Mouse (Mus musculus) bone marrow, adult 2 months (tissue): ENCODE measurements around the gene Spg21. TPM values are rescaled to one million over a fixed set of nuclear protein-coding genes. Genes with fewer than 3 reads are reported as not detected.
A peak's percentile ranks its signal among the peaks of the same experiment; 100 is the strongest.

ENCODE experiments used
- H3K27ac ChIP-seq: fragments of 200-500 bp; 2 replicates; pipeline ENCODE4 v1.5.1; 2012; ENCODE audit warnings: low read depth, mild to moderate bottlenecking, control low read depth, inconsistent platforms, low read length; ENCODE audit not compliant: control insufficient read depth, poor library complexity, insufficient read depth
- H3K4me1 ChIP-seq: fragments of 200-500 bp; 2 replicates; pipeline ENCODE4 v1.6.1; 2011; ENCODE audit warnings: low read length; ENCODE audit not compliant: control insufficient read depth, insufficient read depth
- H3K4me3 ChIP-seq: fragments of 200-500 bp; replicated peaks from 2 replicates; pipeline ENCODE3; 2011; ENCODE audit warnings: mild to moderate bottlenecking, low read depth, low read length, control low read depth; ENCODE audit not compliant: control insufficient read depth
- CTCF ChIP-seq: fragments of 200-500 bp; IDR thresholded peaks from 2 replicates; pipeline ENCODE4 v1.5.1; 2011; ENCODE audit warnings: low read length, control low read depth; ENCODE audit not compliant: control insufficient read depth, insufficient read depth
- POLR2A ChIP-seq: fragments of 200-500 bp; IDR thresholded peaks from 2 replicates; pipeline ENCODE4 v1.6.1; 2011; ENCODE audit warnings: low read depth, mild to moderate bottlenecking, control low read depth, low read length, borderline replicate concordance; ENCODE audit not compliant: control insufficient read depth
- WGBS: fragments of 180-500 bp; shearing (Covaris S2); methylation state at CpG from one replicate; pipeline ENCODE4 v1.1.7; 2018; 5-methylcytosine and 5-hydroxymethylcytosine counted together
- polyA plus RNA-seq: library from polyadenylated mRNA; stranded (reverse); fragments of >200 nt; gene quantifications from 2 replicates; pipeline ENCODE4 v1.2.4, GENCODE M21; 2011; ENCODE audit warnings: low replicate concordance; ENCODE audit not compliant: missing spikeins, insufficient read depth, insufficient read length

Gene Spg21
- polyA plus RNA-seq, 1 experiment, result 16.5 TPM

- H3K4me3 ChIP-seq, result no peak overlapping the region
- TF ChIP-seq POLR2A, result no peak
- TF ChIP-seq CTCF, result no peak
- 71% methylated on average over 2 of the region's 2 CpGs for WGBS
- H3K27ac ChIP-seq, result peak overlapping the region; percentile 7; the same call in 1 of the 2 replicates
- H3K4me1 ChIP-seq, result peaks cover 2% of the 10 kb centered on the region; the same call in 1 of the 2 replicates
These were observed 31.6 kb downstream of the Spg21 start for GRCm38 (mm10) chr9:65492351-65492750.

- TF ChIP-seq POLR2A (no peak), CTCF (no peak)
- Histone ChIP-seq H3K4me1 (peaks cover 2% of the 10 kb centered on the region; the same call in 1 of the 2 replicates), H3K27ac (peak overlapping the region; percentile 7), H3K4me3 (no peak overlapping the region)
- 49% methylated on average over 4 of the region's 4 CpGs for WGBS
These were observed 32.1 kb downstream of the Spg21 start for GRCm38 (mm10) chr9:65492851-65493250.

- 39% methylated on average over 8 of the region's 8 CpGs for WGBS
- H3K27ac ChIP-seq, result no peak overlapping the region
- H3K4me1 ChIP-seq, result no peaks in the 10 kb centered on the region
- H3K4me3 ChIP-seq, result no peak overlapping the region
- TF ChIP-seq POLR2A (no peak), CTCF (peak; percentile 41)
These were observed 41.4 kb downstream of the Spg21 start for GRCm38 (mm10) chr9:65502146-65502545.

- Histone ChIP-seq H3K4me3 (no peak overlapping the region), H3K27ac (no peak overlapping the region), H3K4me1 (no peaks in the 10 kb centered on the region)
- 80% methylated on average over 21 of the region's 21 CpGs for WGBS
- TF ChIP-seq POLR2A (no peak), CTCF (no peak)
These were observed 42.2 kb downstream of the Spg21 start for GRCm38 (mm10) chr9:65502721-65503505.

GRCm38 (mm10) chr9:65508449-65508848 is 47.7 kb downstream of the Spg21 start:
- Histone ChIP-seq H3K4me3 (no peak overlapping the region), H3K4me1 (no peaks in the 10 kb centered on the region), H3K27ac (no peak overlapping the region)
- WGBS, result 41% methylated on average over 7 of the region's 7 CpGs
- TF ChIP-seq CTCF (no peak), POLR2A (no peak)

GRCm38 (mm10) chr9:65512520-65512919 is 51.8 kb downstream of the Spg21 start:
- H3K4me3 ChIP-seq, result no peak overlapping the region
- no peak overlapping the region for H3K27ac ChIP-seq
- TF ChIP-seq CTCF, result no peak
- TF ChIP-seq POLR2A, result no peak
- WGBS, result 91% methylated on average over 3 of the region's 3 CpGs
- H3K4me1 ChIP-seq, result no peaks in the 10 kb centered on the region

- Histone ChIP-seq H3K27ac (no peak overlapping the region), H3K4me3 (no peak overlapping the region), H3K4me1 (no peaks in the 10 kb centered on the region)
- TF ChIP-seq CTCF, result no peak
- TF ChIP-seq POLR2A, result no peak
- WGBS, result 82% methylated on average over 8 of the region's 8 CpGs
These were observed 53.7 kb downstream of the Spg21 start for GRCm38 (mm10) chr9:65514431-65514830.

- Histone ChIP-seq H3K4me3 (no peak overlapping the region), H3K4me1 (no peaks in the 10 kb centered on the region), H3K27ac (no peak overlapping the region)
- WGBS, result 85% methylated on average over 3 of the region's 3 CpGs
- no peak for TF ChIP-seq POLR2A
- TF ChIP-seq CTCF, result no peak
These were observed 54.1 kb downstream of the Spg21 start for GRCm38 (mm10) chr9:65514851-65515261.

- Histone ChIP-seq H3K4me3 (no peak within 1 kb of the TSS), H3K4me1 (no peaks in the 10 kb centered on the region), H3K27ac (no peak within 1 kb of the TSS)
- TF ChIP-seq POLR2A (no peak), CTCF (no peak)
- 59% methylated on average over 25 of the region's 25 CpGs for WGBS
These were observed 59.2 kb downstream of the Spg21 start, which contains the start of gene Ankdd1a for GRCm38 (mm10) chr9:65519807-65520504. Gene Ankdd1a, minus strand, starts transcription at chr9:65520193.
